Mouse (Mus musculus) left cerebral cortex, adult 9 months (tissue): Measurements from ENCODE around the gene Cox10.
A peak's percentile ranks its signal among the peaks of the same experiment; 100 is the strongest.
"Not testable (repeated sequence)": the region's sequence is repeated elsewhere in the genome, so short reads cannot be mapped to it uniquely, and the experiment has no call there.

Source experiments
- DNase-seq, 2 experiments: peaks; one replicate each; pipeline ENCODE4 v3.0.0; 2022; ENCODE audit warnings: low spot score in 2 of 2

The Cox10 gene

DNA sequence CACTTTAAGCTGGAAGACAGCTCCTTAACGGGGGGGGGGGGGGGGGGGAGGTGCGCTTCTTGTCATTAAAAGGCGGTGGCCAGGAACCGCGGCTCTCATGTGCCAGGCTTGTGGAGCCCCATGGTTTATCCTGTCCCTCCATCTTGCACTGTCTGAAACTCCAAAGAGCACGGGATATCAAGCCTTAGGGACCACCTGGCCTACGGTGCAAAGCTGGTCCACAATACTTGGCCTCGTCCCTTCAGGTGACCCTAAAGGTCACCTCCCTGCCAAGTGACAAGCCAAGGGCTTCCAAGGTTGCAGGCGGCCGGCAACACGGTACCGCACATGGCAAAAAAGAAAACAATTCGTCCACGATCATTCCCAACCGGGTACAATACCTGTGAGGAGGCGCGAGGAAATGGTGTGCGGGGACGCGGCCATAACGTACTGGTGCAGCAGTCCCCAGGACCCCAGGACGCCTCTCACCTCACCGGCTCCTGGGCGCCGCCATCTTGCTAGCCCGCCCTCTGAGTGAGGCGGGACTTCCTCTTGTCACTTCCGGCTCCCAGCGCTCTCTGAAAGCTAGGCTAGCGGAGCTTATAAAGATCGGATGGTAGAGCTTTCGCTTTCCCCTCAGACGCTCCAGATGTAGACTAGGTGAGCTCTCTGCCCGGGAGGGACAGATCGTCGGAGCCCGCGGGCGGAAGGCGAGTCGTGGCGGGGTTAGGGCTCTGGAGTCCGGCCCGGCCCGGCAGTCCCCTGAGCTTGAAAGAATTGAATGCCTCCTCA, at the start of gene Cox10:
Gene Cox10, minus strand, starts transcription at position 513 of the 771 bp plus-strand sequence.
- peak; percentile 44 to 86 for DNase-seq

DNA sequence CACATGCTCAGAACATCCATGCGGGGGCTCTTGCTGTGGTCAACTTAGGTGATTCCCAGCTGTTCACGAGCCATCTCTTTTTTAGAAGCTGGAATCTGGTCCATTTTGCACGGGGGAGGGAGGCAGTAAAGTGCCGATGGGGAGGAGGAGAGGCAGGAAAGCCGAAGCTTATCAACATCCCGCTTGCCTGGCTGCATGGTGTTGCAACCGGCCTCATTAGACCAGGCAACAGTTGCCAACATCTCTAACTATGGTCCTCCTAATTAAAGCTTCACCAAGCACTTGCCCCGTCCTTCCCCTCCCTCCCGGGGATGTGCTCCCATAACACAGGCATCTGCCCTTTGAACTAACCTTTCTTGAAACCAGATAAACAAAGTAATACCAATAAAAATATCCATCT, 48.7 kb upstream of the Cox10 start:
- no peak for DNase-seq

DNA sequence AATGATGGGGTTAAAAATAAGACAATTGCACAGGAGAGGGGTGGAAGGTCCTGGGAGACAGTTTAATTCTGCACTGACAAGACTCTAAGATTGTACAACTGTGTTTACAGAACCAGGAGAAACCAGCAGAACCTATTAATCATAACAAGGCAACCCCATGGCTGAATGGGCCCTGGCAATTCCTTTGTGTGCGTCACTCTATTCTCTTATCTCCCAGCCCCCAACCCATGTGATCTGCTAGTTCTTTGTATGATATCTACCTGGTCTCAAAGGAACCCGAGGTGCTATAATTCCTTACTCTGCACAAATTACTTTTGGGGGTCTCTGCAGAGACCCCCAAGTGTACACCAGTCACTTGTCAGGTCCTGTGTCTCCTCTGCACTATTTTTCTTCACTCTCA, 46.2 kb upstream of the Cox10 start:
- DNase-seq = no peak

- DNase-seq = not testable (repeated sequence)
Observed at GRCm38 (mm10) chr11:64123174-64123573, 43.9 kb upstream of the Cox10 start.

DNA sequence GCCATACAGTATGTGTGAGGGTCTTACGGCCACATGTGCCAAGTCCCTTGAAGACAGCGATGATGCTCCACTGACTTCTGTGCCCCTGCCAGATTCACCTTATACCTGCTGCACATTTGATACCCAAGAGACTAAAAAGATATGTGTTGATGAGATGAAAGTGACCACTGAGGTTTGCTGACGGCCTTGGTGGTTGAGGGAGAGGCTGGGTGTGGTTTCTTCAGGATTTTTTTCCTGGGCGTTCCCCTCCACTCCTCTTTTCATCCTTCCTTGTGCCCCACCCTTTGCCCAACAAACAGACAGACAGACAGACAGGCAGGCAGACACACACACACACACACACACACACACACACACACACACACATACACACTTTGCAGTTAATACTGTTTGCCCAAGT, 37.4 kb upstream of the Cox10 start:
- DNase-seq = no peak

GRCm38 (mm10) chr11:64115822-64116221, 36.6 kb upstream of the Cox10 start:
- no peak for DNase-seq

DNA sequence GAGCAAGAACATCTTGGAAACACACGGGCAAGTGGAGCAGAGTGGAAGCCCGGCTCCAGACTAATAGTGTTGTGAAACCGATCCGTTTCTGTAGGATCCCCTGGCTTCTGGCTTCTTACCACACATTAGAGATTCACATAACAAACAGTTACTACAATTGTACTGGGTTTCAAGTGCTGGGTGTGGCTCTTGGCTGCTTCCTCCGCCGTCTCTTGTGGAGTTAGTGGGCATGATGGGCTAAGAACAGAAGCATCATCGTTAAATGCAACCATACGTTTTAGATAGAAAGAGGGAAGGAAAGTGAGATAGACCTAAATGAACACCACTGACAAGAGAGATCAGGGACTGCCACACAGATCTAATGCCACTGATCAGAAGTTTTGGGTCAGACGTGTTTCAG, 35.8 kb upstream of the Cox10 start:
- no peak for DNase-seq

DNA sequence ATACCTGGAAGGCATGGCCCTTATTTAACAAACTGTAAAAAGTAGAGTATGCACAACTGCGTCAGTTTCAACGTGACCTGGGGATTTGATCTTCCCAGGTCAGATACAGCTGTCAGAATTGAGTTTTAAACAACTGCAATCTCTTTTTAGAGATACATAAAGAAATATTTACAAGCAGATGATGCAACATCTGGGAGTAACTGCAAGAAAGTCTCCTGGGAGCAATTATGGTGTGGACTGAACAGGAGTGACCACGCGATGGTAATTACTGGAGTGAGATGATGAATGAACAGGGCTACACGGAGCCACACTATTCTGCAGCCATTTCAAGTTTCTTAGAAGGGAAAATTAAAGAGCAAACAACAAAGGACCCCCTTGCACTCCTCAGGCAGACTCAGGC, 20.8 kb upstream of the Cox10 start:
- no peak for DNase-seq

DNA sequence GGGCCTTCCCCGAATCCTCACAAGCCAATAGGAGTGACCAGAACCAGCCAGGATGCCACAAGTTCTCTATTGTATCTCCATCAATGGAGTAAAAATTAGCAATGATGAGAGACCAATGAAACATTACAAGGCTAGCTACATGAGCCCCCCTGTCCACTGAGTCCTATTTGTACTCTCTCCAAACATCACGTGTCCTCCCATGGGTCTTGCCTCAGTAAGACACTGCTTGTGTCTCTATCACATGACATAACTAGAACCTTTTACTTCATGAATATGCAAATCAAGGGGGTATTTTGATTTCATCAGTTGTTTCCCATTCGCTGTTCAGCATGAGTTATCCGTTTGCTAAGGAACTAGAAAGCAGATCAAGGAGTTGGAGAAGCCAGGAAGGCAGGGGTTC, 13.8 kb upstream of the Cox10 start:
- DNase-seq = no peak

DNA sequence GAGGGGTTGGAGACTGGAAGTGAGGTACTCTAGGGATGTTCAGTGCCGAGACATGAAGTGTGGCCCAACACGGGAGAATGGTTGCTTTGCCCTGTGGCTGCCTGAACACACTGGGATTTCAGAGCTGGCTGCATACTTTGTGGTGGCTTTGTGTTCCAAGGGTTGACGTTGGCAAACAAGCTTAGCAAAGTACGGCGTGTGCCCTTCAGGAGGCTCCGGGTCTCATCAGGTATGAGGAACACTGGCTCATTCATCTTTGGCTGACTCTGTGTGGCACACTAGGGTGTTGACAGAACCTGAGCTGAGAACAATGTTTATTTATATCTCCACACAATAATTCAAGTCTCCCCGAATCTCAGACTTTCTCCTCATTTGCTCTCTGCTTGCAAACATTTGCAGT, 11.9 kb upstream of the Cox10 start:
- no peak for DNase-seq

DNA sequence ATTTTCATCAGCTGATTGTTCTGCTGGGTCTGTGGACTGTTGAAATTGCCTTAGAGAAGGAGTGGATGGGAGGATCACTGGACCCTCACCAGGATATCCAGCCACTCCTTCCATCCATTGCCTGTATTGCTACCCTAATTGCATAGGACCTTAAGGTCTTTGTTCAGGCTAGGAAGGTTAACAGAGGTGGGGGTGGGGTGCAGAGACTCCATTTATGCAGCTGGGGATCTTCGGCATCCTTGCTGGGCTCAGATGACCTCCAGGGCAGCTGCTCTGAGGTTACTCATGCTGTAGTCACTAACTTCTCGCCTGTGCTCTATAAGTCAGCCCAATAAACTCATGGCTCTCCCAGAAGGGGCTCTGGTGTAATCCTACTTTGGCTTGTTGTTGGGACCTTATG, 10.4 kb upstream of the Cox10 start:
- DNase-seq = no peak

GRCm38 (mm10) chr11:64085888-64086287, 6.6 kb upstream of the Cox10 start:
- DNase-seq = no peak

- no peak for DNase-seq
Observed at GRCm38 (mm10) chr11:64079727-64080081, 436 bp upstream of the Cox10 start.

DNA sequence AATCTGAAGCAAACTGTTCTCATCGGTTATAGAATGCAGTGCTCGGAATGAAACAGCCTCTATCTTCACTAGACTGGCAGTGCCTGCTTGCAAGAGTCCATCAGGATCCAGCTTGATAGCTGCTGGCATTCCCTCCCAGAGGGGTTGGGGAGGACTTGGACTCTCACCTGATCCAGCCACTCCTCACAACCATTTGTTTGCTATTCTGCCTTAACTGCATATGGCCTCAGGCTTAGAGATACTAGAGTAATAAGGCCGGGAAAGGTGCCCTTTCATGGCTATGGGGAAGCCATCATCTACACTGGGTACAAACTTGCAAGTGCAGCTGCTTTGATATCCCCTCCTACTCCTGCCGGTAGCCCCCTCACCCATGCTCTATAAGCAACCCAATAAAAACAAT, 3.1 kb downstream of the Cox10 start:
- DNase-seq = no peak

GRCm38 (mm10) chr11:64073379-64073778, 5.9 kb downstream of the Cox10 start:
- no peak for DNase-seq

DNA sequence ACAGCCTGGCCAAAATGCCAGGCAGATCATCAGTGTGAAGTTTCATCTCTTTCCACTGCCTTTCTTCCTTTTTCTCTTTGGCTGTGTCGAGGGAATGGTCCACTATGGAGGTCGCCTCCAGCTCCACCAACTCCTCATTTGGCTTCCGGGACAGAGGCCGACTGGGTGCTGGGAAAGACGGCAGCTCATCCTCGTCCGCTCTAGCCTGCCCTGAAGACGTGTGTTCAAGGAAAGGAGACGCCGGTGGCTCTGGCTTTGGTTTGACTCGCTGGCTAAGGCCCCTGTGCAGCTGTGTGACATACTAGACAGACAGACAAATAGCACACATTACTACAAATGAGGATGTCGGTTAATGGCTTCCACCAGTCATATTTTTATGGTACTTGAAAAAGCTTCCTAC, 7.7 kb downstream of the Cox10 start:
- no peak for DNase-seq

DNA sequence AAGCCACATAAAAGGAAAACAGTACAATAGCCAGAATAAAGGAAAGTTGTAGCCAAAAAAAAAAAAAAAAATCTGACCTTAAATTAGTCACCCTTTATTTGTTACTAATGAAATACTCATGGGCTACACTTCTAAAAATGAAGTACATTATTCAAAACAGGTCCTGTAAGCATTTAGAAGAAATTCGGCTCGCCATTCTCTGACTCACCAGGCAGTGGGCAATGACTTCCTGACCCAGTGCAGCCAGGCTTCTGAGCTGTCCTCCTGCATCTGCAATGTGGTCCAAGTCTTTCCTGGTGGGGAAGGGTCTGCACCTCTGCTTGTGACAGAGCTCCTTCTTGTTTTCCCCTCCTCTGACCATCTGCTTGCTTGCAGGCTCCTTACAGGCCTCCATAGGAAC, 13.3 kb downstream of the Cox10 start:
- no peak for DNase-seq

DNA sequence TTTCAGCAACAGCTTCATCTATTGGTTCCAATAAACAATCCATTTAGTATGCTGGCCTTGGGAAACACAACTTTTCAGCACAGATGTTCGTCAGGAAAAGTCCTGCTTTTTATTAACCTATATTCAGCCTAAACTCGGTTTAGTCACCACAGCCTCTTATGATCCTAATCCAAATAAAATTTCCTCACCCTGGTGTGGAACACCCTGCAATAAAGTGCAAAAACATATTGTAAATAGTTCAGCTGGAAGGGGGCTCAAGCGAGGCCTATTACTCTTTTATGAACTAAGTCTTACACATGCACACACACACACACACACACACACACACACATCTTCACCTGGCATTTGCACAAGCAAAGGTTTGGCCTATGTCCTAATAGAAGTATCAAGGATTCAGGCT, 16.1 kb downstream of the Cox10 start:
- DNase-seq = no peak

DNA sequence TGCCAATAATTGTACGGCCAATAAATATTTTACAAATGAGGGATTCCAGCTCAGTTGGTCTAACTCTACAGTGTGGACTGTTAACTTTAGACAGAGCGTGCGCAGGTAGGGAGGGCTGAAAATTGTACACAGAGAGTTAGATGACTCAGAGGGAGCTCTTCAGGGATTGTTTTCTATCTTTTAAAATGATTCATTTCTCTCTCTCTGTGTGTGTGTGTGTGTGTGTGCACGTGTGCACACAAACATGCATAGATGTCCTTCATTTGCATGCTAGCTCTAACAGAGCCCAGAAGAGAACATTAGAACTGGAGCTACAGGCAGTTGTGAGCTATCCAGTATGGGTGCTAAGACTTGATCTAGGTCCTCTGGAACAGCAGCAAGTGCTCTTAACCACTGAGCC, 17.0 kb downstream of the Cox10 start:
- DNase-seq = no peak

DNA sequence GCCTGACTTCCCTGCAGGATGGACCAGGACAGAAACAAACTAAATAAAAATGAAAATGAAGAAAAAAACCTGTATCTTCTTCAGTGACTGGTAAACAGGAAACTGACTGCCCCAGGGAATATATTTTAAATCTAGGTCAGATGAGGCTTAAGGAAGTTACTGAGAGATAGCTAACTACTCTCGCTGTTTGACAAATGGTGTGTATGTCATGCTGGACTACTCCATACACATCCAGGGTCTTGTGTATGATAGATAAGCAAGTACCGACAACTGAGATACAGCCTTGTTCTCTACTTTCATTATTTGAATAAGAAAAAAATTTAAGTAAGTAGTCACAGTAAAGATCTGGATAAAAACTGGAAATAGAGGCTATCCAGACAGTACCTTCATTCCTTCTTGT, 20.0 kb downstream of the Cox10 start:
- no peak for DNase-seq

DNA sequence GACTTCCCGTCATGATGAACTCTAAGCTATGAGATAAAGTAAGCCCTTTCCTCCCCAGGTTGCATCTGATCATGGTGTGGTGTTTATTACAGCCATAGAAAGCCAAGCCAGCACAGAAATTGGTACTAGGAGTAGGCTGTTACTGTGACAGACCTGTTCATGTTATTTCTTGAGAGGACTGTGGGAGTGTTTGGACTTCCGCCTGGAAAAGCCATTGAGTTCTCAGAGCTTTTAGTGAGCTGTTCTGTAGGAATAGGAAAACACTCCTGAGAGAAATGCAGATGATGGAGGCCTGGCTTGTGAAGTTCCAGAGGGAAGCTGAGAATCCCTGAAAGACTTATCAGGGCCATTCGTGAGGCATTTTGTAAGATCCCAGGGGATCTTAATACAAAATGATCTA, 20.8 kb downstream of the Cox10 start:
- peak in 1 of 2 experiments; percentile 67 for DNase-seq

GRCm38 (mm10) chr11:64053371-64053770, 25.9 kb downstream of the Cox10 start:
- DNase-seq = no peak

DNA sequence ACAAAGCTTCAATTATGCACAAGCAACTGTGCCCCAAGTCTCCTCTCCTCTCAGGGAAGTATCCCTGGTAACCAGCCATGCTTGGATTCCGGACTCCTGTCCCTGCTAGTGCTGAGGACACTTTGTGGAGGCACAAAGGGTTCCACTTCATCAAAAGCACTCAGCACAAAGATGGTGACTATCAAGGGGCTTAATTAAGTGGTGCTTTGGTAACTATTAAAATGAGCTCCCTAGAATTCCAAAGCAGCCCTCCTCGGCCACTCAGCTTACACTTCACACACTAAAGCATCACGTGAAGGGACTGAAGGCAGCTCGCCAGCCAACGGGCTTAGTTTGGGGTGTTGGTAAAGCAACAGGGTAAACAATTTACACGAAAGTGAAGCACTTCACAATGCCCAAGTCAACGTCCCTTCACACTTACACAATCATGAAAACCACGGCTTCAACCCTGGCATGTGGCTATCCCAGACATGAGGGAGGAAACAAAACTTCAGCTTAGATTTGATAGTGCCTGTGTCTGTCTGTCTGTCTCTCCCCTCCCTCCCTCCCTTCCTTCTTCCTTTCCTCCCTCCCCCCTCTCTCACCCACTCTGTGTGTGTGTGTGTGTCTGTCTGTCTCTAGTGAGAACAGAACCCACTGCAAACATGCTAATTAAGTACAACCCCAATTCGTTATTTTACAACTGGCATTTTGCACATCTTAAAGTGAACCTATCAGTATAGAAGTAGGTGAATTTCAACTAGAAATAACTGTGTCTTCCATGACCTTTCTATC, 27.9 kb downstream of the Cox10 start:
- peak in 1 of 2 experiments; percentile 11 for DNase-seq
